Mouse (Mus musculus): Measurements from ENCODE around the gene Fbxo10. TPM values are rescaled to one million over a fixed set of nuclear protein-coding genes. Genes with fewer than 3 reads are reported as not detected.
A peak's percentile ranks its signal among the peaks of the same experiment; 100 is the strongest.
"Not testable (repeated sequence)": the region's sequence is repeated elsewhere in the genome, so short reads cannot be mapped to it uniquely, and the experiment has no call there.

The Fbxo10 gene
- 0.10 to 8.7 TPM (median 4.6 TPM) in 3 replicates for total RNA-seq (2017)

GRCm38 (mm10) chr4:45084021-45084894 is at the start of gene Fbxo10:
Fbxo10 (minus strand) TSS chr4:45084604.
- peak; percentile 91 for ATAC-seq (replicated peaks; ENCODE audit: insufficient number of reproducible peaks, low FRiP score, low TSS enrichment, poor library complexity, severe bottlenecking)

- no peak for ATAC-seq (replicated peaks; ENCODE audit: insufficient number of reproducible peaks, low FRiP score, low TSS enrichment, poor library complexity, severe bottlenecking)
These were observed 46.6 kb upstream of the Fbxo10 start for GRCm38 (mm10) chr4:45131021-45131420.

- no peak for ATAC-seq (replicated peaks; ENCODE audit: insufficient number of reproducible peaks, low FRiP score, low TSS enrichment, poor library complexity, severe bottlenecking)
These were observed 36.9 kb upstream of the Fbxo10 start for GRCm38 (mm10) chr4:45121311-45121710.

GRCm38 (mm10) chr4:45108456-45109110 is 24.2 kb upstream of the Fbxo10 start:
- ATAC-seq (replicated peaks; ENCODE audit: insufficient number of reproducible peaks, low FRiP score, low TSS enrichment, poor library complexity, severe bottlenecking) = no peak

- peak; percentile 90 for ATAC-seq (replicated peaks; ENCODE audit: insufficient number of reproducible peaks, low FRiP score, low TSS enrichment, poor library complexity, severe bottlenecking)
These were observed 23.3 kb upstream of the Fbxo10 start, which contains the start of gene Tomm5 for GRCm38 (mm10) chr4:45107601-45108277. Tomm5 (minus strand) TSS chr4:45108114.

- ATAC-seq (replicated peaks; ENCODE audit: insufficient number of reproducible peaks, low FRiP score, low TSS enrichment, poor library complexity, severe bottlenecking) = no peak
These were observed 22.7 kb upstream of the Fbxo10 start for GRCm38 (mm10) chr4:45107066-45107465.

- ATAC-seq (replicated peaks; ENCODE audit: insufficient number of reproducible peaks, low FRiP score, low TSS enrichment, poor library complexity, severe bottlenecking) = no peak
These were observed 22.0 kb upstream of the Fbxo10 start for GRCm38 (mm10) chr4:45106409-45106808.

- peak; percentile 85 for ATAC-seq (replicated peaks; ENCODE audit: insufficient number of reproducible peaks, low FRiP score, low TSS enrichment, poor library complexity, severe bottlenecking)
These were observed 12.9 kb upstream of the Fbxo10 start for GRCm38 (mm10) chr4:45097198-45097872.

- ATAC-seq (replicated peaks; ENCODE audit: insufficient number of reproducible peaks, low FRiP score, low TSS enrichment, poor library complexity, severe bottlenecking) = no peak
These were observed 489 bp upstream of the Fbxo10 start for GRCm38 (mm10) chr4:45084895-45085290.

GRCm38 (mm10) chr4:45083487-45083886 is 917 bp downstream of the Fbxo10 start:
- no peak for ATAC-seq (replicated peaks; ENCODE audit: insufficient number of reproducible peaks, low FRiP score, low TSS enrichment, poor library complexity, severe bottlenecking)

GRCm38 (mm10) chr4:45082951-45083350 is 1.5 kb downstream of the Fbxo10 start:
- no peak for ATAC-seq (replicated peaks; ENCODE audit: insufficient number of reproducible peaks, low FRiP score, low TSS enrichment, poor library complexity, severe bottlenecking)

- ATAC-seq (replicated peaks; ENCODE audit: insufficient number of reproducible peaks, low FRiP score, low TSS enrichment, poor library complexity, severe bottlenecking) = not testable (repeated sequence)
These were observed 3.4 kb downstream of the Fbxo10 start for GRCm38 (mm10) chr4:45081041-45081440.

GRCm38 (mm10) chr4:45073544-45073943 is 10.9 kb downstream of the Fbxo10 start:
- ATAC-seq (replicated peaks; ENCODE audit: insufficient number of reproducible peaks, low FRiP score, low TSS enrichment, poor library complexity, severe bottlenecking) = no peak

GRCm38 (mm10) chr4:45072261-45072973 is 12.0 kb downstream of the Fbxo10 start:
- ATAC-seq (replicated peaks; ENCODE audit: insufficient number of reproducible peaks, low FRiP score, low TSS enrichment, poor library complexity, severe bottlenecking) = no peak

- ATAC-seq (replicated peaks; ENCODE audit: insufficient number of reproducible peaks, low FRiP score, low TSS enrichment, poor library complexity, severe bottlenecking) = no peak
These were observed 16.7 kb downstream of the Fbxo10 start for GRCm38 (mm10) chr4:45067742-45068141.

GRCm38 (mm10) chr4:45066036-45066730 is 18.2 kb downstream of the Fbxo10 start:
- ATAC-seq (replicated peaks; ENCODE audit: insufficient number of reproducible peaks, low FRiP score, low TSS enrichment, poor library complexity, severe bottlenecking) = no peak

- ATAC-seq (replicated peaks; ENCODE audit: insufficient number of reproducible peaks, low FRiP score, low TSS enrichment, poor library complexity, severe bottlenecking) = no peak
These were observed 19.8 kb downstream of the Fbxo10 start for GRCm38 (mm10) chr4:45064577-45064976.

- ATAC-seq (replicated peaks; ENCODE audit: insufficient number of reproducible peaks, low FRiP score, low TSS enrichment, poor library complexity, severe bottlenecking) = not testable (repeated sequence)
These were observed 20.6 kb downstream of the Fbxo10 start for GRCm38 (mm10) chr4:45063836-45064235.
